Mouse (Mus musculus): ENCODE results near the gene Ppm1h. TPM values are rescaled to one million over a fixed set of nuclear protein-coding genes. Genes with fewer than 3 reads are reported as not detected.

Ppm1h gene
- total and polyA plus RNA-seq, 3 experiments, result 1.2 to 1.3 (median 1.3) TPM

DNA sequence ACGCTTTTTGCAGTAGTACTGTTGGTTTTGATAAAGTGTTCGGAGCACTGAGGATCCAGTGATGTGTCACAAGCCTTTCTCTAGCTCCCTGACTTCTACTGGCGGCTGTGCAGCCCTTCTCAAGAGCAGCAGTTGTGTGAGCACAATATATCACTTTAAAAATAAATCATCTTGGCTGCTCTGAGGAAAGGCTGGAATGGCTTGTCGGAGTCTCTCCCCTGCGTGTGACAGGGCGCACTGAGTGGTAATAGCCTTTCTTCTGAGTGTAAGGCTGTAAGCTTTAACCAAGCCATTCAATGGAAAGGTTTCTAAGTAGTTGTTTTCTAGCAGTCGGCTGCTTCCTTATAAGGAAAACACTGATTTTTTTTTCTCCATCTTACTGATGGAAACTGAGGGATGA lies 91.8 kb downstream of the Ppm1h start:
- H3K36me3 ChIP-seq (replicated peaks in 1 of 2; ENCODE audit: control insufficient read depth in 1 of 2, insufficient read depth in 1 of 2, low read length in 1 of 2), result no peaks in the 10 kb centered on the region
- TF ChIP-seq GABPA (IDR thresholded peaks at IDR 0.05; ENCODE audit: insufficient replicate concordance, low read depth, low read length) (no peak), RAD21 (IDR thresholded peaks at IDR 0.05; ENCODE audit: low read depth, low read length) (no peak), JUN (IDR thresholded peaks at IDR 0.05; ENCODE audit: insufficient read depth, low read depth, low read length) (no peak), ZC3H11A (IDR thresholded peaks at IDR 0.05; ENCODE audit: low read depth, low read length) (no peak), KAT2A (IDR thresholded peaks at IDR 0.05; ENCODE audit: insufficient replicate concordance, low read length) (no peak), ELF1 (IDR thresholded peaks at IDR 0.05; ENCODE audit: low read depth, low read length) (no peak), EP300 (IDR thresholded peaks at IDR 0.05; ENCODE audit: low read length) (no peak), RCOR1 (conservative IDR thresholded peaks at IDR 0.05; ENCODE audit: low read depth, low read length) (no peak), SIN3A (IDR thresholded peaks at IDR 0.05; ENCODE audit: low read length) (no peak), MYC (IDR thresholded peaks at IDR 0.05; ENCODE audit: low read depth, low read length) (no peak), IRF4 (IDR thresholded peaks at IDR 0.05; ENCODE audit: low read depth, low read length) (no peak), UBTF (IDR thresholded peaks at IDR 0.05; ENCODE audit: low read depth, low read length) (no peak), CTCF (conservative IDR thresholded peaks at IDR 0.05 in 1 of 2, IDR thresholded peaks at IDR 0.05 in 1 of 2; ENCODE audit: low read depth in 2 of 2, low read length in 2 of 2) (no peak), CHD1 (IDR thresholded peaks at IDR 0.05; ENCODE audit: low read depth, low read length) (no peak), BHLHE40 (IDR thresholded peaks at IDR 0.05; ENCODE audit: low read depth, low read length) (no peak), ZMIZ1 (IDR thresholded peaks at IDR 0.05; ENCODE audit: low read depth, low read length) (no peak), E2F4 (IDR thresholded peaks at IDR 0.05; ENCODE audit: insufficient replicate concordance, low read depth, low read length) (no peak)
- no peak overlapping the region for H3K4me2 ChIP-seq (ENCODE audit: insufficient read depth, low read depth, poor library complexity, severe bottlenecking)
- H3K4me3 ChIP-seq (replicated peaks in 1 of 3; ENCODE audit: low read depth in 2 of 3, low read length in 2 of 3, poor library complexity in 1 of 3), result no peak overlapping the region
- H3K27ac ChIP-seq (ENCODE audit: insufficient read depth, low read depth), result no peak overlapping the region
- H3K4me1 ChIP-seq (ENCODE audit: control insufficient read depth in 1 of 2, insufficient read depth in 2 of 2), result peaks cover 0 to 3% of the 10 kb centered on the region in 2 experiments; a peak in 1 of 4 replicates
- no peak for DNase-seq (ENCODE audit: extremely low read depth)
- dilution Hi-C loops (cut with MboI; ENCODE audit: extremely low pct_ligation_motif_present, extremely low pct_unique_long_range_greater_than_20kb, low sequenced_read_pairs), result no loop called here
- H3K9ac ChIP-seq (ENCODE audit: insufficient read depth, low read depth), result no peak overlapping the region
- no peaks in the 10 kb centered on the region for H3K79me2 ChIP-seq (replicated peaks; ENCODE audit: control insufficient read depth, extremely low read depth, insufficient read depth, poor library complexity, severe bottlenecking)
- no peaks in the 10 kb centered on the region for H3K27me3 ChIP-seq (replicated peaks)
- in situ Hi-C loops (cut with MboI; ENCODE audit: low pct_ligation_motif_present, low pct_unique_long_range_greater_than_20kb, low sequenced_read_pairs), result no loop called here
- H3K9me3 ChIP-seq (replicated peaks; ENCODE audit: low read length), result no peaks in the 10 kb centered on the region

DNA sequence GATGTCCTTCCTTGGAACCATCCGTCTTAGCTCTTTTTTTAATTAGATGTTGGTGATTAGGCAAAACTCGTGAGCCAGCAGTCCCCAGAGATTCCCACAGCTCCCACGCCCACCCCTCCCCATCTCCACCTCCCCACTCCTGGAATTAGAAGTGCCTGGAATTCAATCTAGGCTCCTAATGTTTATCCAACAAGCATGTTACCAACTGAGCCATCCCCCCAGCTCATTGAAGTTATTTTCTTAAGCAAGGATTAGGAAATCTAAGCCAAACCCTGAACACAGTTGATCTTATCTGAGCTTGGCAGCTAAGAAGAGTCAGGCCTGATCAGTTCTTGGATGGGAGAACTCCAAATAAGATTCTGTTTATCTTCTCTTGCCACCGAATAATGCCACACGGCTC lies 92.4 kb downstream of the Ppm1h start:
- Histone ChIP-seq H3K79me2 (replicated peaks; ENCODE audit: control insufficient read depth, extremely low read depth, insufficient read depth, poor library complexity, severe bottlenecking) (no peaks in the 10 kb centered on the region), H3K4me2 (ENCODE audit: insufficient read depth, low read depth, poor library complexity, severe bottlenecking) (no peak overlapping the region), H3K4me1 (ENCODE audit: control insufficient read depth in 1 of 2, insufficient read depth in 2 of 2) (no peaks in the 10 kb centered on the region), H3K9me3 (replicated peaks; ENCODE audit: low read length) (no peaks in the 10 kb centered on the region), H3K4me3 (replicated peaks in 1 of 3; ENCODE audit: low read depth in 2 of 3, low read length in 2 of 3, poor library complexity in 1 of 3) (no peak overlapping the region), H3K27me3 (replicated peaks) (no peaks in the 10 kb centered on the region), H3K9ac (ENCODE audit: insufficient read depth, low read depth) (no peak overlapping the region), H3K36me3 (replicated peaks in 1 of 2; ENCODE audit: control insufficient read depth in 1 of 2, insufficient read depth in 1 of 2, low read length in 1 of 2) (no peaks in the 10 kb centered on the region), H3K27ac (ENCODE audit: insufficient read depth, low read depth) (no peak overlapping the region)
- in situ Hi-C loops (cut with MboI; ENCODE audit: low pct_ligation_motif_present, low pct_unique_long_range_greater_than_20kb, low sequenced_read_pairs), result no loop called here
- TF ChIP-seq GABPA (IDR thresholded peaks at IDR 0.05; ENCODE audit: insufficient replicate concordance, low read depth, low read length) (no peak), CHD2 (IDR thresholded peaks at IDR 0.05; ENCODE audit: low read length) (no peak), SMC3 (IDR thresholded peaks at IDR 0.05; ENCODE audit: low read depth, low read length) (no peak), MAZ (IDR thresholded peaks at IDR 0.05; ENCODE audit: low read depth, low read length) (no peak), IRF4 (IDR thresholded peaks at IDR 0.05; ENCODE audit: low read depth, low read length) (no peak), SIN3A (IDR thresholded peaks at IDR 0.05; ENCODE audit: low read length) (no peak), JUN (IDR thresholded peaks at IDR 0.05; ENCODE audit: insufficient read depth, low read depth, low read length) (no peak), ZC3H11A (IDR thresholded peaks at IDR 0.05; ENCODE audit: low read depth, low read length) (no peak), USF1 (IDR thresholded peaks at IDR 0.05; ENCODE audit: low read depth, low read length) (no peak), ZMIZ1 (IDR thresholded peaks at IDR 0.05; ENCODE audit: low read depth, low read length) (no peak), MAX (IDR thresholded peaks at IDR 0.05; ENCODE audit: low read length) (no peak), BHLHE40 (IDR thresholded peaks at IDR 0.05; ENCODE audit: low read depth, low read length) (no peak), HCFC1 (IDR thresholded peaks at IDR 0.05; ENCODE audit: low read depth, low read length) (no peak), KAT2A (IDR thresholded peaks at IDR 0.05; ENCODE audit: insufficient replicate concordance, low read length) (no peak), JUND (conservative IDR thresholded peaks at IDR 0.05; ENCODE audit: low read depth, low read length) (no peak), MYC (IDR thresholded peaks at IDR 0.05; ENCODE audit: low read depth, low read length) (no peak), PAX5 (IDR thresholded peaks at IDR 0.05; ENCODE audit: low read length) (no peak), MAFK (IDR thresholded peaks at IDR 0.05; ENCODE audit: insufficient replicate concordance, low read length) (no peak), CTCF (conservative IDR thresholded peaks at IDR 0.05 in 1 of 2, IDR thresholded peaks at IDR 0.05 in 1 of 2; ENCODE audit: low read depth in 2 of 2, low read length in 2 of 2) (no peak), POLR2AphosphoS2 (IDR thresholded peaks at IDR 0.05; ENCODE audit: low read depth, low read length) (no peak)
- dilution Hi-C loops (cut with MboI; ENCODE audit: extremely low pct_ligation_motif_present, extremely low pct_unique_long_range_greater_than_20kb, low sequenced_read_pairs), result no loop called here
- DNase-seq (ENCODE audit: extremely low read depth), result no peak
